Mouse (Mus musculus): ENCODE results near the gene Pvalb.

Pvalb gene

DNA sequence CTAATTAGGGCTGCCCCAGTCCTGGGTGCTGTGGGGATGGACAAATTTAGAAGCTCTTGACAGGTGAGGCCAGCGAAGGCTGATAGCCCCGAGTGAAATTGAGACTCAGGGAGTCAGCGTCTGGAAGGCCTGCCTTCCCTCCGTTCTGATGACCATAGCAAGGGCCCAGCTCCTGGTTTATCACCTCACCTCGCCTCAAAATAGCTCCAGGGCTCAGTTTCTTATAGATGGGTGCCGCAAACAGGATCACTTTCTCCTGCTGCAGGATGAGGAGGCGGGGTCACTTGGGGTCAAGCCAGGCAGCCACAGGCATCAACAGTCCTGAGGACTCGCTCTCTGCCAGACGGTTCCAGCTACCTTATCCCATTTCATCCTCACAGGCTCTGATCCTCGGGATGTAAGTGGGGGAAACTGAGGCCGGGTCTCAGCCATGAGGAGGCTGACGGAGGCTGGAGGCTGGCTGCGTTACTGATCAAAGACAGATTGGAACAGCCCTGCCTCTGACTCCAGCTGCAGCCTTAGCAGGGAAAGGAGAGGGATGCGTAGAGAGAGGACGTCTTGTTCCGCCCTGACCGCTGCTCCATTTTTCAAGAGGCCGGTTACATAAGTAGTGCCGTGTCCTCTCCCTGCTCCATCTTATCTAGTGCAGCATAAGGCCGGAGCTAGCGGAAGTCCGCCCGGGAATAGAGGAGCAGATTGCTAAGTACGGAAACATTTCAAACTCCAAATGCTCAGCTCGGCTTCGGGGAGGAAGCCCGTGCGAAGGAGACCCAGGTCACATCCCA is 10.9 kb downstream of the Pvalb start:
- no peak for DNase-seq (ENCODE audit: low read depth, low spot score)

- no peak for DNase-seq (ENCODE audit: low read depth, low spot score)
Measured at GRCm38 (mm10) chr15:78194320-78194719, 11.9 kb downstream of the Pvalb start.

- no peak for DNase-seq (ENCODE audit: low read depth, low spot score)
Measured at GRCm38 (mm10) chr15:78189636-78190035, 16.6 kb downstream of the Pvalb start.

DNA sequence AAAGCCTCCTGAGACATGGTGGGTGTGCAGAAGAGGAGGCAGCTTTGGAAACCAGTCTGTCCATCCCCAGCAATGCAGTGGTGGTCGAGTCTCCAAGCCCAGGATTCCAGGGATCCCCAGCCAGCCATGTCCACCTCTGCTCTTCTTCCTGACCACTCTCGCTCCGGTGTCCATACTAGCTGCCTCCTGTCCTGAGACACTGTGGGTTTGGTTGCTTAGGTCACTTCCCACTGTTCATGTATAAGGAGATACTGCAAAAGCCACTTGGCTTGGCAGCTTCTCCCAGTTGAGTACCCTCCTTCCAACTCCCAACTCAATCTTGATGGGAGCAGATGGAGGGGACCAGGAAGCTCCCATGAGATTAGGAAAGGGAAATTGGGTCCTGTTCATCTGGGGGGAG is 17.7 kb downstream of the Pvalb start:
- DNase-seq (ENCODE audit: low read depth, low spot score), result no peak

DNA sequence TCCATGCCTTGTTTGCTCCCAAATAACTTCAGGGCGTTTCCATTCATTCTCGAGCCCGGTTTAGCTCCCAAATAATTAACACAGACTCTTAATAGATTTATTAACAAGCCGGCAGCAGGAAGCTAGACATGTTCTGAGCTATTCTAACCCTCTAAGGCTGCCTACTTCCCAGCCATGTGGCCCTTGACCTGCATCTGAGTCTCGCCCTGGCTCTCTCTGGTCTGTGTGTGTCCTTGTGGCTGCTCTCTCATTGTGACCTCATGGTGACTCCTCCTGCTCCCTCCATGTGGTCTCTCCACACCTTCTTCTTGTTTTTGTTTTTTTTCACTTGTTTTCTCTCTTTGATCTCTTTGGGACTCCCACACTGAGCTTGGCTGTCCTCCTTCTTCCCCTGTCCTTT is 19.3 kb downstream of the Pvalb start:
- DNase-seq (ENCODE audit: low read depth, low spot score), result no peak

GRCm38 (mm10) chr15:78185609-78186008 is 20.6 kb downstream of the Pvalb start:
- no peak for DNase-seq (ENCODE audit: low read depth, low spot score)

GRCm38 (mm10) chr15:78184855-78185254 is 21.3 kb downstream of the Pvalb start:
- DNase-seq (ENCODE audit: low read depth, low spot score), result peak; percentile 49

DNA sequence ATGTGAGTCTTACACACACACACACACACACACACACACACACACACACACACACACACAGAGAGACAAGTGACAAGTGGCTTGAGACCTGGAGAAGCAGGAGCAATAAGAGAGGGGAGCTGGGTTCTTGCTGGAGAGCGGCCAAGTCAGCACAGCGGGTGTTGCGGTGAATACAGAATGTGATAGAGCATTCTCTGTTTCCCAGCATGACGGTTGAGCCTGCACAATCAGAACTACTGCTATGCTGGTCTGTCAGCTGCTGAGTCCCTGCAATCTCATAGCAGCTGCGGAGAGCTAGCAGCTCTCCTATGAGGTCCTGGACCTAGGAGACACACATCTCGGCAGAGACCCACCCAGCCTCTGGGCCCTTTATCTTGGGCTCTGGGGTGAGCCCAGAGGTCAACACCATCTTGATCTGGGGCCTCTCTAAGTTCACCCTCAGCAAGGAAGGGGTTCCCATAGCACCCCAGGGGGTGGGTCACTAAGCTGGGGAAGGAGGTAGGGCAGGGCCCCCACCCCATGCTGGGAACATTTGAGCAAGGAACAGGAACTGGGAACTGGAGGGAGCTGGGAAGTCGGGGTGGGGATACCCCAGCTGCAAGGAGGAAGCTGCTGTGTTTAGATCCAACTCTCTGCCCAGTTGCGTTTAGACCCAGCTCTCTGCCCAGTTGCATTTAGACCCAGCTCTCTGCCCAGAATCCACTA is 24.3 kb downstream of the Pvalb start:
- DNase-seq (ENCODE audit: low read depth, low spot score), result no peak

GRCm38 (mm10) chr15:78179775-78180174 is 26.4 kb downstream of the Pvalb start:
- DNase-seq (ENCODE audit: low read depth, low spot score), result no peak

GRCm38 (mm10) chr15:78178397-78178796 is 27.8 kb downstream of the Pvalb start:
- DNase-seq (ENCODE audit: low read depth, low spot score), result peak; percentile 78

GRCm38 (mm10) chr15:78177257-78177656 is 28.9 kb downstream of the Pvalb start:
- no peak for DNase-seq (ENCODE audit: low read depth, low spot score)

- DNase-seq (ENCODE audit: low read depth, low spot score), result no peak
Measured at GRCm38 (mm10) chr15:78174887-78175245, 31.3 kb downstream of the Pvalb start.

DNA sequence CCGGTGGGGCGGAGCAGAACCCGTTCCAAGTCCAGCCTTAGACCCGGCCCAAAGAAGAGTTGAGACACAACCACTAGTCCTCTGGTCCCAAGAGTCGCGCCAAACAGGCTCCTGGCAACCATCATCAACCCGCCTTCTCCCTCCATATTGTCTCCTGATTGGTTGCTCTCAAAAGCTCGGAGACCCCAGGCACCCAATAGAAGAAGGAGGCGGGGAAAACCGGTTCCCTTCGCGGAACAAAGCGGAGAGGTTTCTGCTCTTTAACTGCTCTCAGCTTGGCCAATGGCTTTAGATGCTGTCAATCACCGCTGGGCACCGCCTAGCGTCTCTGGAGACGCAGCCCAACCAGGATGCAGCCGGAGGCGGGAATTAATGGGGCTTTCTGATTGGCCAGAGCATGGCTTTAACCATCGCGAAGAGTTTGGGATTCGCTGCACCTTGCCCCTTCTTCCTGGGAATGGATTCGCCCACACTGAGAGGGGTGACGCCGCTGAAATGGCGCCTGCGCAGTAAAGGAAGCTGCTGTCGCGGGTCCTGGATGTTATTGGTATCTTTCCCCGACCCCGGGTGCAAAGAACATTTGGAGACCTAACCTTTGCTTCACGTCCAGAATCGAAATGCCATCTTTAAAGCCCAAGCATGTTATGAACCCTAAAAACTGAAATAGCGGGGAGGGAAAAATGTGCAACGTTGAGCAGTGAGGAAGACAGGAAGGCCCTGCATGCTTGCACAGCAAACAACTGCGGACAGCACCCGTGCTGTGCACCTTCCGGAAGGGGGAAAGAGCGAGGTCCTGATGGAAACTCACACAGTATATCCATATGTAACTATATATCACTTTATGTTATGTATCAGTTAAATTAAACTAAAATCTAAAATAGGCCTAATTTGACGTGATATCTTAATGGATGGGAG is 32.0 kb downstream of the Pvalb start, which contains the start of gene Ift27:
Ift27 (minus strand) TSS at position 136 of the 915 bp plus-strand sequence.
- peak; percentile 100 for DNase-seq (ENCODE audit: low read depth, low spot score)

- DNase-seq (ENCODE audit: low read depth, low spot score), result peak; percentile 43
Measured at GRCm38 (mm10) chr15:78172899-78173817, 33.0 kb downstream of the Pvalb start.

GRCm38 (mm10) chr15:78172256-78172898 is 33.8 kb downstream of the Pvalb start:
- DNase-seq (ENCODE audit: low read depth, low spot score), result peak; percentile 27

GRCm38 (mm10) chr15:78171651-78172050 is 34.5 kb downstream of the Pvalb start:
- peak; percentile 49 for DNase-seq (ENCODE audit: low read depth, low spot score)

DNA sequence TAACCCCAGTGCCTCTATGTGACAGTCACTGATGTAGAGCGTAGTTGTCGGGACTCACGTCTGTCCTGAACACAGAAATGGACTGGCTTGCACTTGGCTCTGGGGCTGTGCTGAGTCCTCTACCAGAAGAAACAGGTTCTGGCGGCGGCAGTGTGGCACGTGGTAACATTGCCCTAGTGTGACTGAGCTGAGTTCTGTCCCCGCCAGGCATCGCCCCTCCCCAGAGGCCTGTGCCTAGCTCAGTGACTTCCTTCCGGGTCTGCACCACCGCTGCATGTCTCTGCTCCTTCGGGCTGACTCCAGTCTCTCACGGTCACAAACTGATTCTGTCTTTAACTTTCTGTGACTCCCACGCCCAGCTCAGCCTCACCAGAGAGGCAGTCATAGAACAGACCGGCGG is 35.5 kb downstream of the Pvalb start:
- no peak for DNase-seq (ENCODE audit: low read depth, low spot score)

DNA sequence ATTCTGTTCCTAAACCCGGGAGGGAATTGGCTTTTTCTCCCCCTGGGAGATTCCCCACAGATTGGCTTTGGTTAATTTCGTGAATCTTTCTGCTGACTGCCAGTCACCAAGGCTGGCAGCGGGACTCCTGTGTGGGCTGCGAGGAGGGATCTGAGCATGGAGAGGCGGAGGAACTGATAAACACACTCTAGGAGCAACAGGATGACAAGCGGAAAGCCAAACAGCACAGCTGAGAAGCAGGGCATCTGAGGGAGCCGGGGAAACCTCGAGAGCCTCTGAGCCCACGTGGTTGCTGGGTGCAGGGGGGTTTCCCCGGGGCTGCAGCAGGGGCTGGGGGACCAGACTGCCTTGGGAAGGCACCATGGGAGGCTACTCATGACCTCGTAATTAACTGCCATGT is 36.6 kb downstream of the Pvalb start:
- no peak for DNase-seq (ENCODE audit: low read depth, low spot score)

GRCm38 (mm10) chr15:78165292-78165691 is 40.9 kb downstream of the Pvalb start:
- no peak for DNase-seq (ENCODE audit: low read depth, low spot score)

DNA sequence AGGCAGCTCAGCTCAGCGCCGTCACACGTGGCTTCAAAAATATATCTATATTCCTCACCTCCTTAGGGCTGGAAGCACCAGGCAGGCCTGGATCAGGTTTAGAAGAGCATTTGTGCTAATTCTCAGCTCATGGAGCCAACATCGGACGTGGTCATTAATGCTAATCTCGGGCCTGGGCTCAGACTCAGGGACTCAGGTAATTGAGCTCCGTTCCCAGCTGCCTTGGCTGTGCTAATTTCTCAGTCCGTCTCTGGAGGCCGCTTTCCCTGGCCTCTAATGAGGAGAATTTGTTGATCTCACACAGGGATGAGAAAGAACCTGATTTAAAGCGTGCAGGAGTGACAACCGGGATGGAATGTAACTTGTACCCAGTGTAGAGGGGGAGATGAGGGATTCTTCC is 41.7 kb downstream of the Pvalb start:
- DNase-seq (ENCODE audit: low read depth, low spot score), result no peak

Measured in 3T3-L1 (cell line).